Mouse (Mus musculus): ENCODE measurements around the gene Sdk1. TPM values are rescaled to one million over a fixed set of nuclear protein-coding genes. Genes with fewer than 3 reads are reported as not detected.

Gene Sdk1
- polyA plus RNA-seq, 1 experiment: 1.6 TPM

- Histone ChIP-seq H3K27me3 (ENCODE audit: control insufficient read depth, insufficient read depth, low read length) (no peaks in the 10 kb centered on the region), H3K36me3 (ENCODE audit: control insufficient read depth, insufficient read depth, low read length) (no peaks in the 10 kb centered on the region), H3K4me3 (ENCODE audit: control insufficient read depth, insufficient read depth, low read length) (no peak overlapping the region), H3K4me1 (replicated peaks; ENCODE audit: control insufficient read depth, insufficient read depth, low read length) (no peaks in the 10 kb centered on the region), H3K27ac (ENCODE audit: control insufficient read depth, insufficient read depth, low read length) (no peak overlapping the region)
- TF ChIP-seq CTCF (IDR thresholded peaks at IDR 0.05; ENCODE audit: borderline replicate concordance, control insufficient read depth, extremely low read depth, insufficient read depth, low read length, poor library complexity): no peak
- no peak for TF ChIP-seq POLR2A (IDR thresholded peaks at IDR 0.05; ENCODE audit: control insufficient read depth, extremely low read depth, insufficient read depth, low read length, poor library complexity)
- no peak for DNase-seq
- WGBS: 95% methylated on average over 12 of the region's 12 CpGs
Measured at GRCm38 (mm10) chr5:141689442-141690105, 448.3 kb downstream of the Sdk1 start.

GRCm38 (mm10) chr5:141691482-141691975 is 450.2 kb downstream of the Sdk1 start:
- no peak overlapping the region for H3K4me3 ChIP-seq (ENCODE audit: control insufficient read depth, insufficient read depth, low read length)
- H3K27me3 ChIP-seq (ENCODE audit: control insufficient read depth, insufficient read depth, low read length): no peaks in the 10 kb centered on the region
- no peak for DNase-seq
- H3K27ac ChIP-seq (ENCODE audit: control insufficient read depth, insufficient read depth, low read length): no peak overlapping the region
- WGBS: 86% methylated on average over 7 of the region's 7 CpGs
- H3K4me1 ChIP-seq (replicated peaks; ENCODE audit: control insufficient read depth, insufficient read depth, low read length): no peaks in the 10 kb centered on the region
- H3K36me3 ChIP-seq (ENCODE audit: control insufficient read depth, insufficient read depth, low read length): no peaks in the 10 kb centered on the region
- TF ChIP-seq POLR2A (IDR thresholded peaks at IDR 0.05; ENCODE audit: control insufficient read depth, extremely low read depth, insufficient read depth, low read length, poor library complexity) (no peak), CTCF (IDR thresholded peaks at IDR 0.05; ENCODE audit: borderline replicate concordance, control insufficient read depth, extremely low read depth, insufficient read depth, low read length, poor library complexity) (no peak)

- Histone ChIP-seq H3K4me3 (ENCODE audit: control insufficient read depth, insufficient read depth, low read length) (no peak overlapping the region), H3K27me3 (ENCODE audit: control insufficient read depth, insufficient read depth, low read length) (no peaks in the 10 kb centered on the region), H3K36me3 (ENCODE audit: control insufficient read depth, insufficient read depth, low read length) (no peaks in the 10 kb centered on the region), H3K4me1 (replicated peaks; ENCODE audit: control insufficient read depth, insufficient read depth, low read length) (no peaks in the 10 kb centered on the region), H3K27ac (ENCODE audit: control insufficient read depth, insufficient read depth, low read length) (no peak overlapping the region)
- 75% methylated on average over 6 of the region's 6 CpGs for WGBS
- no peak for DNase-seq
- TF ChIP-seq CTCF (IDR thresholded peaks at IDR 0.05; ENCODE audit: borderline replicate concordance, control insufficient read depth, extremely low read depth, insufficient read depth, low read length, poor library complexity) (no peak), POLR2A (IDR thresholded peaks at IDR 0.05; ENCODE audit: control insufficient read depth, extremely low read depth, insufficient read depth, low read length, poor library complexity) (no peak)
Measured at GRCm38 (mm10) chr5:141693716-141694115, 452.4 kb downstream of the Sdk1 start.

- WGBS: 85% methylated on average over 12 of the region's 12 CpGs
Measured at GRCm38 (mm10) chr5:141694901-141695300, 453.6 kb downstream of the Sdk1 start.

GRCm38 (mm10) chr5:141698406-141698805 is 457.1 kb downstream of the Sdk1 start:
- Histone ChIP-seq H3K36me3 (ENCODE audit: control insufficient read depth, insufficient read depth, low read length) (no peaks in the 10 kb centered on the region), H3K4me3 (ENCODE audit: control insufficient read depth, insufficient read depth, low read length) (no peak overlapping the region), H3K27ac (ENCODE audit: control insufficient read depth, insufficient read depth, low read length) (no peak overlapping the region), H3K4me1 (replicated peaks; ENCODE audit: control insufficient read depth, insufficient read depth, low read length) (no peaks in the 10 kb centered on the region), H3K27me3 (ENCODE audit: control insufficient read depth, insufficient read depth, low read length) (no peaks in the 10 kb centered on the region)
- 77% methylated on average over 3 of the region's 3 CpGs for WGBS
- TF ChIP-seq POLR2A (IDR thresholded peaks at IDR 0.05; ENCODE audit: control insufficient read depth, extremely low read depth, insufficient read depth, low read length, poor library complexity): no peak
- no peak for TF ChIP-seq CTCF (IDR thresholded peaks at IDR 0.05; ENCODE audit: borderline replicate concordance, control insufficient read depth, extremely low read depth, insufficient read depth, low read length, poor library complexity)
- no peak for DNase-seq

More at GRCm38 (mm10) chr5:141694901-141695300, 453.6 kb downstream of the Sdk1 start:
- no peaks in the 10 kb centered on the region for H3K36me3 ChIP-seq (ENCODE audit: control insufficient read depth, insufficient read depth, low read length)
- H3K27ac ChIP-seq (ENCODE audit: control insufficient read depth, insufficient read depth, low read length): no peak overlapping the region
- TF ChIP-seq POLR2A (IDR thresholded peaks at IDR 0.05; ENCODE audit: control insufficient read depth, extremely low read depth, insufficient read depth, low read length, poor library complexity) (no peak), CTCF (IDR thresholded peaks at IDR 0.05; ENCODE audit: borderline replicate concordance, control insufficient read depth, extremely low read depth, insufficient read depth, low read length, poor library complexity) (no peak)
- DNase-seq: no peak
- H3K4me1 ChIP-seq (replicated peaks; ENCODE audit: control insufficient read depth, insufficient read depth, low read length): no peaks in the 10 kb centered on the region
- no peaks in the 10 kb centered on the region for H3K27me3 ChIP-seq (ENCODE audit: control insufficient read depth, insufficient read depth, low read length)
- no peak overlapping the region for H3K4me3 ChIP-seq (ENCODE audit: control insufficient read depth, insufficient read depth, low read length)

- Histone ChIP-seq H3K36me3 (ENCODE audit: control insufficient read depth, insufficient read depth, low read length) (no peaks in the 10 kb centered on the region), H3K4me3 (ENCODE audit: control insufficient read depth, insufficient read depth, low read length) (no peak overlapping the region), H3K4me1 (replicated peaks; ENCODE audit: control insufficient read depth, insufficient read depth, low read length) (no peaks in the 10 kb centered on the region), H3K27me3 (ENCODE audit: control insufficient read depth, insufficient read depth, low read length) (no peaks in the 10 kb centered on the region), H3K27ac (ENCODE audit: control insufficient read depth, insufficient read depth, low read length) (no peak overlapping the region)
- no peak for DNase-seq
- no peak for TF ChIP-seq POLR2A (IDR thresholded peaks at IDR 0.05; ENCODE audit: control insufficient read depth, extremely low read depth, insufficient read depth, low read length, poor library complexity)
- TF ChIP-seq CTCF (IDR thresholded peaks at IDR 0.05; ENCODE audit: borderline replicate concordance, control insufficient read depth, extremely low read depth, insufficient read depth, low read length, poor library complexity): no peak
- WGBS: 85% methylated on average over 3 of the region's 3 CpGs
Measured at GRCm38 (mm10) chr5:141720751-141721150, 479.5 kb downstream of the Sdk1 start.
